Mouse (Mus musculus) ovary, adult 2 months (tissue): ENCODE data around the gene Gata1. TPM values are rescaled to one million over a fixed set of nuclear protein-coding genes. Genes with fewer than 3 reads are reported as not detected.

Experiments used
- polyA plus RNA-seq: library from polyadenylated mRNA; depleted of rRNA; stranded (reverse); fragments of >200 nt; gene quantifications from 2 replicates; pipeline ENCODE4 v1.2.3, GENCODE M21; 2012; rRNA removed

Gene Gata1
- 8.0 and 9.2 TPM in 2 replicates for polyA plus RNA-seq

DNA sequence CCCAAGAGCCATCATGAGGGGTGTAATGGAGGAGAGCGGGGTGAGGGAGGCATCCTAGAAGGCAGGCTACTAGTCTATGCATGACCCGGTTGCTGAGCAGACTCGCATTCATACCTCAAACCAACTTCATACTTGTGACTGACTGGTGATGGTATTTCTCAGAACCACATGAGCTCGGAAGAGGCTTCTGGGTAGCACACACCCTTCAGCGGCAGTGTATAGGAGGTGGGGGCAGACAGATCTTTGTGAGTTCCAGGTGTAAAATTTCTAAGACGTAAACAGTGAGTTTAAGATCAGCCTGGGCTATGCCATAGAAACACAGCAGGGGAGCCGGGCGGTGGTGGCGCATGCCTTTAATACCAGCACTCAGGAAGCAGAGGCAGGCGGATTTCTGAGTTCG lies at the start of gene Gata1:
Gata1 (minus strand) TSS at position 180 of the 400 bp plus-strand sequence.

DNA sequence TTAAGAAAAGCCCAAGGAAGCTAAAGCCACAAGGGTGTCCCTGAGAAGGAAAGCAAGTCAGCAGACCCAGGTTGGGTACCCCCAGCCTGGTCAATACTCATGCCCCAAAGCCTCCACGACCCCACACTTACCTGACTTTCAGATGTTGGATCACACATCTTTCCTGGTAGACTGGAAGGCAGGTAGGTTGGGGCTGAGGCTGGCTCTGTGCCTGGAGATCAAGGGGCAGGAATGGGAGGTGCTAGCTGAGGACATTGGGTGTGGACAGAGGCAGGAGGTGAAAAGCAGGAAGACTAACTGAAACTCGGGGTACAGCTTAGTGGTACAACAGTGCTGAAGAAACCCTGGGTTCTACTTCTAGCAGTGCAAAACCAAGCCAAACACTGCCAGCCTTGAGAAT lies 40.4 kb upstream of the Gata1 start, which contains the start of gene Glod5:
Glod5 (minus strand) TSS at position 207 of the 400 bp plus-strand sequence.

DNA sequence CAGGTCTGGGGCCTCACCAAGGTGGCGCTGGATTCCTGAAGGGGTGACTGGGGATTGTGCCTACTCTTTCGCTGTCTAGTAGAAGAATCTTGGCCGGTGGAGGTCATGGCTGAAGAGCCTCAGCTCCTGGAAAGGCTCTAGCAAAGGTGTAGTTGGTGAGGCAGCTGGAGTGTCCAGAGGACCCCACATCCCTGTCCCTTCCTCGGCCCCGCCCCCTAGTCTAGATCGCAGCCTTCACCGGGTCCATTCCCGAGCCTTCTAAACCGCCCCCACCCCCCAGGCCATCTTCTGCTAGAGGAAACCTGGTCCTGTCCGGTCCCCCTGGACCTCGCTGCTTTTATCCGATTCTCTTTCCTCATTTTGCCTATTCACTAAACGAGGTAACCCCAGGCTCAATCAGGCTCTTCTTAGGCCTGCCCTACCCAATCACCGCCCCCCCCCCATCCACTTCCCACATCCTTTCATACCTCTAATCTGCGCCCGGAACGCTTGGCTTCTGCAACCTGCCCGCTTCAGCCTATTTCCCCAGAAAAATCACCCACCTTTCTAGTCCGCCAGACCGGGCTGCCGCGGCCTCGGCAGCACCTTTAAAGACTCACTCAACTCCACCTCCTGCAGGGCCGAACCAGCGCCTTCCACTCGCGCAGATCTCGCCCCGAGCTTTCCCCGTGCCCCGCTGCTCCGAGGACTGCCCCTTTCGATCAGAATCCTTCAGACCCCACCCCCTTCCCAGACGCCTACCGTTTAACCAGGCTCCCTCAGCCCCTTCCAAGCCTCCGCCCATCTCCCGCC lies 30.6 kb downstream of the Gata1 start, which contains the start of gene Hdac6:
Hdac6 (minus strand) TSS at position 782 of the 792 bp plus-strand sequence.

GRCm38 (mm10) chrX:7928270-7928790 lies 49.5 kb downstream of the Gata1 start, which contains the start of gene Eras:
Eras (minus strand) TSS chrX:7928607.

DNA sequence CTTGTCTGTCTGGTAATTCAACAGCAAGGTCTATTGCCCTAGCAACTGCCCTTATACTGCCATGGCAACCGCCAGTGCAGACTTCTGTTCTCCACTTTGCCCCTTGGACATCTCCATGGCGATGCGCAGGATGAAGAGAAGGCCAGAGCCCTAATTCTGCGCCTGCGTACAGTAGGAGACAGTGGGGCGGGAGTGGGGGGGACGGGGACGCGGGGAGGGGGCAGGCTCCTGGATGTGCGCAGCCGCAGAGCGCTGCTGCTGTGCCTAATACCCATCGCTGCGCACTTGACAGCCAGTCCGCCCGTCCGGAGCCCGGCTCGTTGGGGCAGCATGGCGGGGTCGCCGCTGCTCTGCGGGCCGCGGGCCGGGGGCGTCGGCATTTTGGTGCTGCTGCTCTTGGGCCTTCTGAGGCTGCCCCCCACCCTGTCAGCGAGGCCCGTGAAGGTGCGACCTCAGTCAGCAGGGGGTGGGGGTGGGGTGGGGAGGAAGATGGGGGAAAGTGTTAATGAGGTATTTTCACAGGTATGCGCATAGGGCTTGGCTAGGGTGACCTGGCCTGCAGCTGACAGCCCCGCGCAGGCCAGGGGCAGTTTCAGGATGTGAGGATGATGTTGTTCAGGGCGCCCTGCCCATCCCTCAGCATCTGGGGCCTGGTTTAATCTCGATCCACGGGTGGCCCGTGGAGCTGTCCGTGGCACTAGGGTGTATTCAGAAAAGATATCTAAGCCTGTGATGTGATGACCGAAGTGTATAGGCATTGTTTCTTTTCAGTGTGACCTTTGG lies 58.1 kb downstream of the Gata1 start, which contains the start of gene Pcsk1n:
Pcsk1n (plus strand) TSS at position 222 of the 783 bp plus-strand sequence.

Other genes starting within 250 kb of the Gata1 start
- gene Praf2, start 249.6 kb downstream of the Gata1 start, polyA plus RNA-seq = 90.1 and 91.4 TPM in 2 replicates
- gene Ccdc120, start 227.2 kb downstream of the Gata1 start, polyA plus RNA-seq = 29.6 and 35.3 TPM in 2 replicates
- gene Tfe3, start 215.5 kb downstream of the Gata1 start, polyA plus RNA-seq = 35.2 and 35.4 TPM in 2 replicates
- 34.1 and 34.5 TPM in 2 replicates for gene Gripap1, start 188.3 kb downstream of the Gata1 start, polyA plus RNA-seq
- gene Kcnd1, start 155.8 kb downstream of the Gata1 start, polyA plus RNA-seq = 2.3 and 3.0 TPM in 2 replicates
- gene Otud5, start 136.7 kb downstream of the Gata1 start, polyA plus RNA-seq = 27.6 and 29.9 TPM in 2 replicates
- 16.5 and 18.2 TPM in 2 replicates for gene Pim2, start 99.8 kb downstream of the Gata1 start, polyA plus RNA-seq
- 129 and 132 TPM in 2 replicates for gene Slc35a2, start 94.0 kb downstream of the Gata1 start, polyA plus RNA-seq
- 53.7 and 69.5 TPM in 2 replicates for gene Pqbp1, start 78.8 kb downstream of the Gata1 start, polyA plus RNA-seq
- gene Timm17b, start 78.7 kb downstream of the Gata1 start, polyA plus RNA-seq = 41.8 and 57.6 TPM in 2 replicates
- gene Gm10491, start 70.2 kb downstream of the Gata1 start, polyA plus RNA-seq = not detected in 2 replicates
- not detected in 2 replicates for gene Gm10490, start 68.5 kb downstream of the Gata1 start, polyA plus RNA-seq
- 1.9 and 2.3 TPM in 2 replicates for gene Pcsk1n, start 58.2 kb downstream of the Gata1 start, polyA plus RNA-seq
- gene Eras, start 49.5 kb downstream of the Gata1 start, polyA plus RNA-seq = not detected in 2 replicates
- gene Hdac6, start 30.2 kb downstream of the Gata1 start, polyA plus RNA-seq = 51.2 and 62.0 TPM in 2 replicates
- not detected in 2 replicates for gene Glod5, start 40.4 kb upstream of the Gata1 start, polyA plus RNA-seq
- 19.6 and 26.9 TPM in 2 replicates for gene Suv39h1, start 96.7 kb upstream of the Gata1 start, polyA plus RNA-seq
- 3.2 TPM in 2 replicates for gene Was, start 112.4 kb upstream of the Gata1 start, polyA plus RNA-seq
- gene Wdr13, start 154.8 kb upstream of the Gata1 start, polyA plus RNA-seq = 259 and 304 TPM in 2 replicates
- gene Rbm3, start 167.8 kb upstream of the Gata1 start, polyA plus RNA-seq = 79.2 and 93.2 TPM in 2 replicates
- gene Tbc1d25, start 198.1 kb upstream of the Gata1 start, polyA plus RNA-seq = 17.5 and 20.1 TPM in 2 replicates
- 75.7 and 80.8 TPM in 2 replicates for gene Ebp, start 215.4 kb upstream of the Gata1 start, polyA plus RNA-seq
- 101 and 110 TPM in 2 replicates for gene Porcn, start 228.5 kb upstream of the Gata1 start, polyA plus RNA-seq